Mouse (Mus musculus) megakaryocyte progenitor cell, adult 5-6 weeks (primary cell): Measurements from ENCODE around the gene Cdh16. TPM values are rescaled to one million over a fixed set of nuclear protein-coding genes. Genes with fewer than 3 reads are reported as not detected.

Source experiments
- ATAC-seq: replicated peaks from 2 replicates; pipeline ENCODE4 v1.8.0; 2016; ENCODE audit warnings: mild to moderate bottlenecking, moderate TSS enrichment, inconsistent platforms; ENCODE audit not compliant: poor library complexity
- total RNA-seq, 2 experiments: library from RNA; stranded (forward) in 1 of 2; stranded (reverse) in 1 of 2; fragments of 157-497, 149-512 nt in 1 of 2; fragments of 200-1000 nt in 1 of 2; gene quantifications; 2 replicates each; pipeline versions ENCODE4 v1.2.3 to v1.2.4; 2015 to 2017

Cdh16 gene
- total RNA-seq, 2 experiments from 2014 or later = not detected

GRCm38 (mm10) chr8:104590284-104590683 is 33.9 kb downstream of the Cdh16 start:
- ATAC-seq = no peak

- no peak for ATAC-seq
These were observed 39.7 kb downstream of the Cdh16 start for GRCm38 (mm10) chr8:104584522-104584921.

GRCm38 (mm10) chr8:104577606-104578005 is 46.6 kb downstream of the Cdh16 start:
- peak; percentile 57; the same call in 1 of the 2 replicates for ATAC-seq

GRCm38 (mm10) chr8:104576820-104577219 is 47.4 kb downstream of the Cdh16 start:
- ATAC-seq = no peak

GRCm38 (mm10) chr8:104570436-104571343 is 53.5 kb downstream of the Cdh16 start:
- ATAC-seq = peak; percentile 91

- no peak for ATAC-seq
These were observed 54.6 kb downstream of the Cdh16 start for GRCm38 (mm10) chr8:104569559-104569958.

- ATAC-seq = no peak
These were observed 58.8 kb downstream of the Cdh16 start for GRCm38 (mm10) chr8:104565457-104565798.

- peak; percentile 100 for ATAC-seq
These were observed 59.4 kb downstream of the Cdh16 start for GRCm38 (mm10) chr8:104564633-104565456.

GRCm38 (mm10) chr8:104560731-104561130 is 63.5 kb downstream of the Cdh16 start:
- ATAC-seq = no peak

GRCm38 (mm10) chr8:104557226-104557625 is 67.0 kb downstream of the Cdh16 start:
- ATAC-seq = no peak

- no peak for ATAC-seq
These were observed 69.0 kb downstream of the Cdh16 start for GRCm38 (mm10) chr8:104555191-104555590.

Other genes with a start within 250 kb of the Cdh16 start
- 0.79 and 0.85 TPM in 2 replicates for gene Cmtm4, start 228.6 kb downstream of the Cdh16 start, total RNA-seq (2015)
- 0.84 and 0.87 TPM in 2 replicates for gene Cmtm4, start 228.6 kb downstream of the Cdh16 start, total RNA-seq (2017)
- gene Dync1li2, start 181.3 kb downstream of the Cdh16 start, total RNA-seq (2015) = 14.7 and 25.4 TPM in 2 replicates
- gene Dync1li2, start 181.3 kb downstream of the Cdh16 start, total RNA-seq (2017) = 46.5 and 52.6 TPM in 2 replicates
- not detected in 2 replicates for gene Terb1, start 114.5 kb downstream of the Cdh16 start, total RNA-seq (2015)
- not detected in 2 replicates for gene Terb1, start 114.5 kb downstream of the Cdh16 start, total RNA-seq (2017)
- 60.1 and 69.1 TPM in 2 replicates for gene Nae1, start 89.8 kb downstream of the Cdh16 start, total RNA-seq (2015)
- gene Nae1, start 89.8 kb downstream of the Cdh16 start, total RNA-seq (2017) = 74.4 and 88.3 TPM in 2 replicates
- not detected in 2 replicates for gene Car7, start 89.7 kb downstream of the Cdh16 start, total RNA-seq (2015)
- 0.07 and 0.33 TPM in 2 replicates for gene Car7, start 89.7 kb downstream of the Cdh16 start, total RNA-seq (2017)
- gene Pdp2, start 32.9 kb downstream of the Cdh16 start, total RNA-seq (2015) = 8.8 and 9.3 TPM in 2 replicates
- 7.2 and 9.2 TPM in 2 replicates for gene Pdp2, start 32.9 kb downstream of the Cdh16 start, total RNA-seq (2017)
- gene Rrad, start 6.9 kb upstream of the Cdh16 start, total RNA-seq (2015) = 0.76 and 1.2 TPM in 2 replicates
- 1.5 and 1.9 TPM in 2 replicates for gene Rrad, start 6.9 kb upstream of the Cdh16 start, total RNA-seq (2017)
- gene Ciao2b, start 17.6 kb upstream of the Cdh16 start, total RNA-seq (2015) = 12.0 and 15.7 TPM in 2 replicates
- gene Ciao2b, start 17.6 kb upstream of the Cdh16 start, total RNA-seq (2017) = 20.7 and 22.1 TPM in 2 replicates
- not detected in 2 replicates for gene Ces2a, start 109.6 kb upstream of the Cdh16 start, total RNA-seq (2015)
- not detected in 2 replicates for gene Ces2a, start 109.6 kb upstream of the Cdh16 start, total RNA-seq (2017)
- not detected in 2 replicates for gene Ces2b, start 207.2 kb upstream of the Cdh16 start, total RNA-seq (2015)
- gene Ces2b, start 207.2 kb upstream of the Cdh16 start, total RNA-seq (2017) = 0.20 and 0.21 TPM in 2 replicates
- gene Ces2c, start 222.7 kb upstream of the Cdh16 start, total RNA-seq (2015) = not detected in 2 replicates
- not detected in 2 replicates for gene Ces2c, start 222.7 kb upstream of the Cdh16 start, total RNA-seq (2017)